Mouse (Mus musculus) liver, adult 2 months (tissue): ENCODE results near the gene Nanos2. TPM values are rescaled to one million over a fixed set of nuclear protein-coding genes. Genes with fewer than 3 reads are reported as not detected.

Source experiments
- DNase-seq: peaks from one replicate; pipeline ENCODE4 v3.0.0-alpha.2; 2011; ENCODE audit warnings: low read depth, low spot score; ENCODE audit errors: extremely low read depth
- H3K27ac ChIP-seq: fragments of 200-500 bp; replicated peaks from 2 replicates; pipeline ENCODE4 v1.5.1; 2012; ENCODE audit warnings: low read depth, mild to moderate bottlenecking, control low read depth, inconsistent platforms, low read length; ENCODE audit not compliant: insufficient read depth
- H3K27me3 ChIP-seq: fragments of 200-500 bp; 2 replicates; pipeline ENCODE4 v1.6.1; 2012; ENCODE audit warnings: mild to moderate bottlenecking, moderate library complexity, low read length, inconsistent platforms; ENCODE audit not compliant: control insufficient read depth, insufficient read depth
- H3K36me3 ChIP-seq: fragments of 200-500 bp; 2 replicates; pipeline ENCODE4 v1.6.1; 2012; ENCODE audit warnings: low read length, inconsistent platforms; ENCODE audit not compliant: control insufficient read depth, insufficient read depth
- H3K4me1 ChIP-seq: fragments of 200-500 bp; 2 replicates; pipeline ENCODE4 v1.6.1; 2011; ENCODE audit warnings: low read length; ENCODE audit not compliant: control insufficient read depth, insufficient read depth
- H3K4me3 ChIP-seq: fragments of 200-500 bp; 2 replicates; pipeline ENCODE4 v1.5.1; 2011; ENCODE audit warnings: low read depth, mild to moderate bottlenecking, control low read depth, low read length, moderate library complexity; ENCODE audit not compliant: insufficient read depth
- H3K79me2 ChIP-seq: fragments of 200-500 bp; 2 replicates; pipeline ENCODE4 v1.6.1; 2012; ENCODE audit warnings: inconsistent platforms, mild to moderate bottlenecking, low read length, moderate library complexity; ENCODE audit not compliant: control insufficient read depth, insufficient read depth
- H3K9ac ChIP-seq: fragments of 200-500 bp; 2 replicates; pipeline ENCODE4 v1.6.1; 2012; ENCODE audit warnings: low read depth, mild to moderate bottlenecking, control low read depth, inconsistent platforms, low read length
- CTCF ChIP-seq: fragments of 200-500 bp; IDR thresholded peaks from 2 replicates; pipeline ENCODE4 v1.5.1; 2011; ENCODE audit warnings: low read depth, low read length, control low read depth
- POLR2A ChIP-seq: fragments of 200-500 bp; IDR thresholded peaks from 2 replicates; pipeline ENCODE4 v1.6.1; 2011; ENCODE audit warnings: low read length, control low read depth; ENCODE audit not compliant: insufficient read depth; ENCODE audit errors: extremely low read depth
- WGBS: fragments of 180-500 bp; shearing (Covaris S2); methylation state at CpG from one replicate; pipeline ENCODE4 v1.1.7; 2018; 5-methylcytosine and 5-hydroxymethylcytosine counted together
- polyA plus RNA-seq: library from polyadenylated mRNA; depleted of rRNA; stranded (reverse); fragments of >200 nt; gene quantifications from 2 replicates; pipeline ENCODE4 v1.2.3, GENCODE M21; 2012
- total RNA-seq: library from RNA; depleted of rRNA; stranded (reverse); fragments of >200 nt; gene quantifications from 2 replicates; pipeline ENCODE4 v1.2.3, GENCODE M21; 2014

Nanos2 gene
- total and polyA plus RNA-seq, 2 experiments = not detected

GRCm38 (mm10) chr7:18962171-18962792 lies 24.9 kb upstream of the Nanos2 start:
- TF ChIP-seq CTCF (no peak), POLR2A (no peak)
- no peak overlapping the region for H3K4me3 ChIP-seq
- peaks cover 19% of the 10 kb centered on the region for H3K27me3 ChIP-seq
- peak; percentile 25 for DNase-seq
- H3K9ac ChIP-seq = no peak overlapping the region
- H3K4me1 ChIP-seq = peaks cover 4% of the 10 kb centered on the region; the same call in 1 of the 2 replicates
- H3K27ac ChIP-seq = no peak overlapping the region
- H3K79me2 ChIP-seq = no peaks in the 10 kb centered on the region
- no peaks in the 10 kb centered on the region for H3K36me3 ChIP-seq
- WGBS = 16% methylated on average over 17 of the region's 17 CpGs

DNA sequence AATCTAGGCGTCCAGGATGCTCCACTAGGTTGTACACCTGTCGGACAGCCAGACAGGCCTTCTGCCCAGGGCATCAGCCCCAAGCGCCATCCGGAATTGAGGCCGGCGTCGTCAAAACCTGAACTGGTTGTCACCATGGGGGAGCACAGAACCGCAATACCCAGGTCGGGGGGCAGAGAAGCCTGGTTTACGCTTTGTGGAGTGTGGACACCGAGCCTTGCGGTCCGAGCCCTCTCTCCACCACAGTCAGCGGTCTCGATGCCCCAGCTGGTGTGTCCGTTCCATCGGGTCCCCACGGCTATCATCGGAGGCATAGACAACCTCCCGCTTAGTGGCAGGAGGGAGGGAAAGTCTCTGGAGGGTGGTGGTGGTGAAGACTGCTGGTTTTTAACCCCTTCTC lies 24.4 kb upstream of the Nanos2 start:
- Histone ChIP-seq H3K27me3 (peaks cover 21% of the 10 kb centered on the region), H3K27ac (no peak overlapping the region)
- WGBS = 18% methylated on average over 20 of the region's 20 CpGs

DNA sequence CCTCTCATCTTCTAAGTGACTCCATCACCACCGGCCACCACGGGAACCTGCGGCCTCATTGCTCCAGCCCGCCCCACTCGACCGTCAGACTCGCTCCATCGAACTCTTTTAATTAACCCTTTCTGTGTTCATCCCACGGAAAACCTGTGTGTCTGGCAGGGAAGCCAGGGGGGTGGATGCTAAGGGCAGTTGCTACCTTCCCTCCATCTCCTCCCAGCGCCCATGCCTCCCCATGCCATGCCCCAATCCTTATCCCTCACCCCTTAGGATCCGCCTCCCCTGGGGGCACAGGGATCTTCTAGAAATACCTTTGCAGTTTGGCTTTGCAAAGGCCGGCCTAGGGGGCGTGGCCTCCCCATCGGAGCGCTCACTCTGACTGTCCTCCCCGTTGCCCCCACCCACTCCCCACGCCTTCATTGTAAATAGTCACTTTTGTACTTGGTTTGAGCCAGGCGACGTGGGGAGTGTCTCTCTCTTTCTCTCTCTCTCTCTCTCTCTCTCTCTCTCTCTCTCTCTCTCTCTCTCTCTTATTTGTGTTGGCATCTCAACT lies 23.8 kb upstream of the Nanos2 start:
- H3K9ac ChIP-seq = no peak overlapping the region
- peaks cover 2% of the 10 kb centered on the region; the same call in 1 of the 2 replicates for H3K4me1 ChIP-seq
- H3K27me3 ChIP-seq = peaks cover 21% of the 10 kb centered on the region
- DNase-seq = no peak
- no peaks in the 10 kb centered on the region for H3K79me2 ChIP-seq
- TF ChIP-seq POLR2A (no peak), CTCF (no peak)
- H3K27ac ChIP-seq = no peak overlapping the region
- 6% methylated on average over 19 of the region's 19 CpGs for WGBS
- no peaks in the 10 kb centered on the region for H3K36me3 ChIP-seq
- no peak overlapping the region for H3K4me3 ChIP-seq

More for the DNA sequence above, 24.4 kb upstream of the Nanos2 start:
- Histone ChIP-seq H3K4me3 (no peak overlapping the region), H3K79me2 (no peaks in the 10 kb centered on the region), H3K36me3 (no peaks in the 10 kb centered on the region), H3K4me1 (peaks cover 4% of the 10 kb centered on the region; the same call in 1 of the 2 replicates), H3K9ac (no peak overlapping the region)
- no peak for TF ChIP-seq POLR2A
- TF ChIP-seq CTCF = no peak
- DNase-seq = no peak

DNA sequence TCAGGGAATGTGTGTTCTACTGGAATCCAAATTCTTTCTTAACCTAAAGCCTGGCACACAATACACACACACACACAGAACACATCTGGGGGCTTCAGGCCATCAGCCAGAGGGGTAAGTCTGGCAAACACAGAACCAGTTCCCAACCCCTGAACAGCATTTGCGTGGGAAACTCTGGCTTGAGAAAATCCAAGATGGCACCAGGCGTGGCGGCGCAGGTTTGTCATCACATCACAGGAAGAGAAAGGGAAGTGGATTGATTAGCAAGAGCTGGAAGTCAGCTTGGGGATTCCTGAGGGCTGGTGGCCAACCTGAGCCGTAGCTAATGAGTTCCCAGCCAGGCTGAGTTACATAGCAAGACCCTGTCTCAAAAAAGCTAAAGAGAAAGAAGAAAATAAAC lies 21.9 kb upstream of the Nanos2 start:
- TF ChIP-seq CTCF (no peak), POLR2A (no peak)
- DNase-seq = no peak
- Histone ChIP-seq H3K27me3 (peaks cover 21% of the 10 kb centered on the region), H3K36me3 (no peaks in the 10 kb centered on the region), H3K79me2 (no peaks in the 10 kb centered on the region), H3K4me3 (no peak overlapping the region), H3K9ac (no peak overlapping the region), H3K27ac (no peak overlapping the region), H3K4me1 (no peaks in the 10 kb centered on the region)
- 74% methylated on average over 5 of the region's 5 CpGs for WGBS

DNA sequence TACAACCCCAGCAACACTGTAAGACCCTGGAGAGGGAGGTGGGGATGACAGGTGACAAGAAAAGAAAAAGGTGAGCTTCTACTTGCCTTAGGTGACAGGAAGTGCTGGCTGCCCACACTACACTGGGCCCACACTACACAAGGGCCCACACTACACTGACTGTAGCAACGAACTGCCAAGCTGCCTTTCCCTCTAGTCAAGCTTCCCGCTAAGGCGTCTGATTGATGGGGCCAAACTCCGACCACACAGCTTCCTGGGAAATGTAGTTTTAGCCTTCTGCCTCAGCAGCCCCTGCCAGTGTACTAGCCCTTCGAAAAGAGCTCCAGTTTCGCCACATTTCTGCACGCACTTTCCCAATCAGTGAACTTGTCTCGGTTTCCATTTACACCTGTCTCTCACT lies 19.6 kb upstream of the Nanos2 start:
- Histone ChIP-seq H3K9ac (no peak overlapping the region), H3K4me3 (no peak overlapping the region), H3K79me2 (no peaks in the 10 kb centered on the region), H3K4me1 (no peaks in the 10 kb centered on the region), H3K36me3 (no peaks in the 10 kb centered on the region), H3K27ac (no peak overlapping the region), H3K27me3 (peaks cover 14% of the 10 kb centered on the region)
- WGBS = 19% methylated on average over 8 of the region's 8 CpGs
- no peak for DNase-seq
- TF ChIP-seq POLR2A (no peak), CTCF (no peak)

DNA sequence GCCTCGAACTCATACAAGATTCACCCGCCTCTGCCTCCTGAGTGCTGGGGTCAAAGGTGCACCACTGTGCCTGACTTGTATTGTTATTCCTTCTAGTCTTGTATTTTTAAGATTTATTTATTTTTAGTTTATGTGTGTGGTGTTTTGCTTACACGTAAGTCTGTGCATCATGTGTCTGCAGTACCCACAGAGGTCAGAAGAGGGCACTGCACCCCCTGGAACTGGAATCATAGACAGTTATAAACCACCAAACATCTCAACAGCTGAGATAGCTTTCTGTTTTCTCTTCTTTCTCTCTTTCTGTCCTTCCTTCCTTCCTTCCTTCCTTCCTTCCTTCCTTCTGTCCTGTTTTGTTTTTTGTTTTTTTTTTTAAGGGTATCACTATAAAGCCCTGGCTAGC lies 16.2 kb upstream of the Nanos2 start:
- Histone ChIP-seq H3K27me3 (0 out of 2 replicates have a peak, but pooled peaks cover 3% of the 10 kb centered on the region), H3K36me3 (no peaks in the 10 kb centered on the region), H3K4me1 (no peaks in the 10 kb centered on the region), H3K79me2 (no peaks in the 10 kb centered on the region), H3K27ac (no peak overlapping the region), H3K9ac (no peak overlapping the region), H3K4me3 (no peak overlapping the region)
- TF ChIP-seq POLR2A = no peak
- 0 out of 2 replicates have a peak, but pooled peaks have one; percentile 13 for TF ChIP-seq CTCF
- WGBS = 86% methylated on average over 3 of the region's 3 CpGs
- DNase-seq = no peak
